Mouse (Mus musculus) monocyte, adult 5-6 weeks (primary cell): ENCODE measurements around the gene Filip1. TPM values are rescaled to one million over a fixed set of nuclear protein-coding genes. Genes with fewer than 3 reads are reported as not detected.

Source experiments
- ATAC-seq: fragments of 153-309, 156-312 bp; replicated peaks from 2 replicates; pipeline ENCODE4 v1.8.0; 2017; ENCODE audit warnings: mild to moderate bottlenecking; ENCODE audit not compliant: low TSS enrichment, insufficient number of reproducible peaks, severe bottlenecking, poor library complexity, low FRiP score
- total RNA-seq: library from RNA; stranded (forward); fragments of 200-1000, 200-491, 200-594 nt; gene quantifications from 3 replicates; pipeline ENCODE4 v1.2.3, GENCODE M21; 2017

The Filip1 gene
- total RNA-seq, 1 experiment from 2014 or later = not detected

- ATAC-seq = 0 out of 2 replicates have a peak, but pooled peaks have one; percentile 48
Observed at GRCm38 (mm10) chr9:79810534-79810933, 202.1 kb downstream of the Filip1 start.

- no peak for ATAC-seq
Observed at GRCm38 (mm10) chr9:79809411-79809810, 203.2 kb downstream of the Filip1 start.

GRCm38 (mm10) chr9:79807178-79807577 lies 205.5 kb downstream of the Filip1 start:
- no peak for ATAC-seq

- peak; percentile 64; the same call in 1 of the 2 replicates for ATAC-seq
Observed at GRCm38 (mm10) chr9:79806317-79807075, 206.2 kb downstream of the Filip1 start.

GRCm38 (mm10) chr9:79805426-79805825 lies 207.2 kb downstream of the Filip1 start:
- ATAC-seq = no peak

GRCm38 (mm10) chr9:79796461-79797135 lies 216.1 kb downstream of the Filip1 start:
- ATAC-seq = no peak

GRCm38 (mm10) chr9:79795076-79795475 lies 217.6 kb downstream of the Filip1 start:
- no peak for ATAC-seq

GRCm38 (mm10) chr9:79792841-79793835 lies 219.5 kb downstream of the Filip1 start, which contains the start of gene Tmem30a:
Gene Tmem30a (minus strand): TSS chr9:79793507.
- ATAC-seq = peak; percentile 90

GRCm38 (mm10) chr9:79785794-79786085 lies 226.9 kb downstream of the Filip1 start:
- ATAC-seq = no peak

GRCm38 (mm10) chr9:79784934-79785793 lies 227.5 kb downstream of the Filip1 start:
- no peak for ATAC-seq

GRCm38 (mm10) chr9:79784439-79784838 lies 228.2 kb downstream of the Filip1 start:
- no peak for ATAC-seq

- no peak for ATAC-seq
Observed at GRCm38 (mm10) chr9:79779354-79779753, 233.3 kb downstream of the Filip1 start.

GRCm38 (mm10) chr9:79766991-79767545 lies 245.6 kb downstream of the Filip1 start:
- ATAC-seq = no peak

GRCm38 (mm10) chr9:79765329-79765728 lies 247.3 kb downstream of the Filip1 start:
- no peak for ATAC-seq
